28 mouse cellular contexts compared by ENCODE assay signal in genomic region chr4:126490726-126491125, GRCm38 (mm10). TPM values are rescaled to one million over a fixed set of nuclear protein-coding genes. Genes with fewer than 3 reads are reported as not detected.
DNase-seq lines count a peak whose midpoint lies in the region; ATAC-seq lines count a peak whose summit lies in the region.
"Had no signal": no experiment of that assay in that cellular context is flagged by ENCODE, and none has a peak within 500 bp of the region (broad histone marks: within the 10 kb centered on the region; RNA-seq: fewer than 3 reads in every experiment).

No protein-coding gene starts in this region.

- no peaks in the 10 kb centered on the region for H3K4me1 ChIP-seq in forebrain, embryonic 13.5 days
- no peaks in the 10 kb centered on the region for H3K4me1 ChIP-seq in forebrain, embryonic 14.5 days (ENCODE audit: control insufficient read depth, insufficient read depth, low read length)
- peaks cover 4% of the 10 kb centered on the region; the same call in 1 of the 2 replicates for H3K4me1 ChIP-seq in megakaryocyte, embryonic 14.5 days
- no peaks in the 10 kb centered on the region for H3K4me1 ChIP-seq in embryonic facial prominence, embryonic 14.5 days (ENCODE audit: control insufficient read depth, insufficient read depth, low read length)
- H3K4me1 ChIP-seq: embryonic facial prominence, embryonic 12.5 days; heart, embryonic 12.5 days had no signal

- WGBS in forebrain, embryonic 13.5 days: 84% methylated on average over 12 of the region's 12 CpGs
- 84% methylated on average over 12 of the region's 12 CpGs for WGBS in forebrain, embryonic 14.5 days
- WGBS in embryonic facial prominence, embryonic 14.5 days: 73% methylated on average over 12 of the region's 12 CpGs

- H3K36me3 ChIP-seq in forebrain, embryonic 13.5 days (ENCODE audit: poor library complexity, severe bottlenecking): peaks cover 27% of the 10 kb centered on the region
- peaks cover 27% of the 10 kb centered on the region for H3K36me3 ChIP-seq in forebrain, embryonic 14.5 days (ENCODE audit: control insufficient read depth, insufficient read depth, low read length)
- H3K36me3 ChIP-seq in megakaryocyte, embryonic 14.5 days (replicated peaks; ENCODE audit: low read length): no peaks in the 10 kb centered on the region
- H3K36me3 ChIP-seq in embryonic facial prominence, embryonic 14.5 days (ENCODE audit: control insufficient read depth, insufficient read depth, low read length): no peaks in the 10 kb centered on the region
- H3K36me3 ChIP-seq: embryonic facial prominence, embryonic 12.5 days; G1E; heart, embryonic 15.5 days had no signal

- H3K27ac ChIP-seq in forebrain, embryonic 13.5 days: no peak overlapping the region
- no peak overlapping the region for H3K27ac ChIP-seq in forebrain, embryonic 14.5 days (ENCODE audit: low read depth, low read length)
- peak overlapping the region; percentile 16; the same call in 1 of the 2 replicates for H3K27ac ChIP-seq in embryonic facial prominence, embryonic 14.5 days (replicated peaks; ENCODE audit: low read depth, low read length)
- H3K27ac ChIP-seq: embryonic facial prominence, embryonic 12.5 days; gastrocnemius, adult 2 months; heart, embryonic 15.5 days; hindbrain, embryonic 14.5 days; hindbrain, postnatal 0 days had no signal

- no peak for DNase-seq in forebrain, embryonic 14.5 days (ENCODE audit: low spot score)
- DNase-seq in embryonic facial prominence, embryonic 14.5 days (ENCODE audit: low spot score): no peak
- no peak for DNase-seq in spleen, postnatal 10 days (ENCODE audit: low spot score in 2 of 2)
- DNase-seq: adrenal gland, postnatal 10 days; adrenal gland, postnatal 36 days; B cell, adult 2 months; cerebellum, adult 18-20 months; cerebellum, adult 9-10 months; cerebellum, postnatal 14 days; gastrocnemius, adult 2 months; gastrocnemius, postnatal 14 days; heart, adult 18-20 months; heart, postnatal 10 days; heart, postnatal 4 days had no signal

- H3K4me3 ChIP-seq in forebrain, embryonic 13.5 days: no peak overlapping the region
- no peak overlapping the region for H3K4me3 ChIP-seq in forebrain, embryonic 14.5 days (ENCODE audit: low read depth, low read length)
- peak overlapping the region; percentile 40 for H3K4me3 ChIP-seq in megakaryocyte, embryonic 14.5 days (replicated peaks)
- H3K4me3 ChIP-seq in embryonic facial prominence, embryonic 14.5 days (ENCODE audit: low read depth, low read length): no peak overlapping the region
- H3K4me3 ChIP-seq: embryonic facial prominence, embryonic 12.5 days; gastrocnemius, adult 2 months; heart, embryonic 12.5 days; heart, embryonic 15.5 days had no signal

- H3K27me3 ChIP-seq in forebrain, embryonic 13.5 days: no peaks in the 10 kb centered on the region
- H3K27me3 ChIP-seq in forebrain, embryonic 14.5 days (replicated peaks; ENCODE audit: control insufficient read depth, insufficient read depth, low read length): no peaks in the 10 kb centered on the region
- peaks cover 5% of the 10 kb centered on the region for H3K27me3 ChIP-seq in megakaryocyte, embryonic 14.5 days (replicated peaks)
- H3K27me3 ChIP-seq in embryonic facial prominence, embryonic 14.5 days (replicated peaks; ENCODE audit: control insufficient read depth, insufficient read depth, low read length): no peaks in the 10 kb centered on the region
- H3K27me3 ChIP-seq: CH12.LX; embryonic facial prominence, embryonic 12.5 days; heart, embryonic 12.5 days; heart, embryonic 15.5 days; Patski had no signal

- H3K9me3 ChIP-seq in forebrain, embryonic 13.5 days (replicated peaks): no peaks in the 10 kb centered on the region
- no peaks in the 10 kb centered on the region for H3K9me3 ChIP-seq in forebrain, embryonic 14.5 days (replicated peaks; ENCODE audit: control insufficient read depth, low read length)
- H3K9me3 ChIP-seq in megakaryocyte, embryonic 14.5 days: no peaks in the 10 kb centered on the region
- no peaks in the 10 kb centered on the region for H3K9me3 ChIP-seq in embryonic facial prominence, embryonic 14.5 days (ENCODE audit: control insufficient read depth, low read length)
- H3K9me3 ChIP-seq: embryonic facial prominence, embryonic 12.5 days; G1E; heart, embryonic 12.5 days; heart, embryonic 15.5 days had no signal

- H3K9ac ChIP-seq in forebrain, embryonic 13.5 days: peak overlapping the region; percentile 14; the same call in 1 of the 2 replicates
- no peak overlapping the region for H3K9ac ChIP-seq in forebrain, embryonic 14.5 days (ENCODE audit: low read length)
- no peak overlapping the region for H3K9ac ChIP-seq in embryonic facial prominence, embryonic 14.5 days (ENCODE audit: low read depth, low read length)
- H3K9ac ChIP-seq: embryonic facial prominence, embryonic 12.5 days; heart, embryonic 12.5 days; heart, embryonic 15.5 days; hindbrain, embryonic 14.5 days had no signal

- H3K4me2 ChIP-seq in forebrain, embryonic 13.5 days: no peak overlapping the region
- H3K4me2 ChIP-seq in forebrain, embryonic 14.5 days (ENCODE audit: low read length): no peak overlapping the region
- H3K4me2 ChIP-seq in embryonic facial prominence, embryonic 14.5 days (ENCODE audit: low read depth, low read length): 0 out of 2 replicates have a peak overlapping the region, but pooled peaks have one; percentile 7
- H3K4me2 ChIP-seq: embryonic facial prominence, embryonic 12.5 days; heart, embryonic 12.5 days; heart, embryonic 15.5 days; hindbrain, embryonic 14.5 days had no signal

- no peak for ATAC-seq in forebrain, embryonic 13.5 days
- ATAC-seq in forebrain, embryonic 14.5 days: no peak
- no peak for ATAC-seq in megakaryocyte, adult 5-6 weeks (ENCODE audit: poor library complexity, severe bottlenecking)
- no peak for ATAC-seq in embryonic facial prominence, embryonic 14.5 days (ENCODE audit: low read depth)
- ATAC-seq: forebrain, embryonic 16.5 days; hindbrain, postnatal 0 days; inflammation-experienced regulatory T-cells, adult 6 months; intestine, embryonic 16.5 days; Patski had no signal

RNA-seq across cellular contexts. Expression of gene Ago1, which starts 22.3 kb away (rescaled TPM):
- polyA plus RNA-seq in forebrain, embryonic 13.5 days (2015; fragmentation: Nextera tagmentation; extraction: Ambion mirVana): 18.5 and 21.9 TPM in 2 replicates
- polyA plus RNA-seq in forebrain, embryonic 14.5 days (2014; fragmentation: Nextera tagmentation; extraction: Ambion mirVana): 19.0 and 22.1 TPM in 2 replicates
- 2.3 and 3.6 TPM in 2 replicates for polyA plus RNA-seq in megakaryocyte, embryonic 14.5 days (2012; ENCODE audit: insufficient read depth, low replicate concordance)
- 7.7 and 9.4 TPM in 2 replicates for total RNA-seq in megakaryocyte, adult 5-6 weeks (2015)
- total RNA-seq in megakaryocyte, adult 5-6 weeks (2017): 10.7 and 11.4 TPM in 2 replicates
- polyA plus RNA-seq in embryonic facial prominence, embryonic 14.5 days (2014; fragmentation: Nextera tagmentation; extraction: Ambion mirVana): 6.9 and 7.0 TPM in 2 replicates

RNA-seq across cellular contexts. Expression of gene Ago4, which starts 42.5 kb away (rescaled TPM):
- 5.8 and 6.4 TPM in 2 replicates for polyA plus RNA-seq in forebrain, embryonic 13.5 days (2015; fragmentation: Nextera tagmentation; extraction: Ambion mirVana)
- polyA plus RNA-seq in forebrain, embryonic 14.5 days (2014; fragmentation: Nextera tagmentation; extraction: Ambion mirVana): 5.7 and 6.4 TPM in 2 replicates
- 0.02 TPM in 1 of 2 replicates, not detected in the other for polyA plus RNA-seq in megakaryocyte, embryonic 14.5 days (2012; ENCODE audit: insufficient read depth, low replicate concordance)
- total RNA-seq in megakaryocyte, adult 5-6 weeks (2015): 2.9 and 4.0 TPM in 2 replicates
- total RNA-seq in megakaryocyte, adult 5-6 weeks (2017): 5.3 and 6.2 TPM in 2 replicates
- polyA plus RNA-seq in embryonic facial prominence, embryonic 14.5 days (2014; fragmentation: Nextera tagmentation; extraction: Ambion mirVana): 2.6 and 2.7 TPM in 2 replicates
- polyA plus RNA-seq: G1E had no signal
